Mouse (Mus musculus): ENCODE data around the gene Zfp92. TPM values are rescaled to one million over a fixed set of nuclear protein-coding genes. Genes with fewer than 3 reads are reported as not detected.
"Not testable (repeated sequence)": the region's sequence is repeated elsewhere in the genome, so short reads cannot be mapped to it uniquely, and the experiment has no call there.

The Zfp92 gene
- total RNA-seq (2021): not detected

DNA sequence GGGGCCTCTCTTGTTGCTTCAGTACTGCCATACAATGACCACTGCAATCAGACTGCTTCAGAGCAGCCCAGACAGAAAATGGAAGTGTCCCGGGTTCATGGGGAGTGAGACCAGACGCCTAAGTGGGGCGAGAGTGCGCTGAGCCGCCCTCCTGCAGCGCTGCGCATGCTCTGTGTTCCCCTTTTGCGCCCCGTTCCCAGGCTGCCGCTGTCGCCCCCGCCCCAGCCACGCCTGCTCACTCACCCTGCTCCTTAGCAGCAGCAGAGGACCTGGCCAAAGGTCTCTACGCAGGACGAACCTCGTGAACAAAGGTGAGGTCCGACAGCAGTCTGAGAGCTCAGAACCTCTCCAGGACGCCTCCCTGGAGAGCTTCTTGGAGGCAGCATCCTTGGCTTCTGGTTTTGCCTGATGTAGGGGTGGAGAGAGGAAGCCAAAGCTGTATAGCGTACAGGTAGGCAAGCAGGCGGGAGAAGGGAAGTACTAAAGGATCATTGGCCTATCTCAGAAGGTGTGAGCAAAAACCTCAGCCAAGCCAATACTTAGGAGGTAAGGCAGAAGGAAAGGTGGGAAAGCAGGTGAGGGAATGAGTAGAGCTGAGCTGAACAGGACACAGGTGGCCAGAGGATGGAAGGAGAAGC is at the start of gene Zfp92:
Zfp92 (plus strand) TSS at position 217 of the 638 bp plus-strand sequence.
- no peak for DNase-seq

DNA sequence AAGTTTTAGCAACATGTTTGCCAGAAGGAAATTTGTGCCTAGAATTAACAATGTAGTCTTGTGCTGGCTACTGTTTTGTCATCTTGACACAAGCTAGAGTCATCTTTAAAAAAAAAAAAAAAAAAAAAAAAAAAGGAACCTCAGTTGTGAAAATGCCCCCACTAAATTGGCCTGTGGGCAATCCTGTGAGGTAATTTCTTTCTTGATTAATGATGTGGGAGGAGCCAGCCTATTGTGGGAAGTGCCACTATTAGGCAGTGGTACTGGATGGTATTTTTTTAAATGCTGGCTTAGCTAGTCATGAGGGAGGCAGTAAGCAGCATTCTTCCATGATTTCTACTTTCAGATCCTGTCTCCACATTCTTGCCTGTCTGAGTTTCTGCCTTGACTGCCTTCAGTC is 47.6 kb upstream of the Zfp92 start:
- no peak for DNase-seq

DNA sequence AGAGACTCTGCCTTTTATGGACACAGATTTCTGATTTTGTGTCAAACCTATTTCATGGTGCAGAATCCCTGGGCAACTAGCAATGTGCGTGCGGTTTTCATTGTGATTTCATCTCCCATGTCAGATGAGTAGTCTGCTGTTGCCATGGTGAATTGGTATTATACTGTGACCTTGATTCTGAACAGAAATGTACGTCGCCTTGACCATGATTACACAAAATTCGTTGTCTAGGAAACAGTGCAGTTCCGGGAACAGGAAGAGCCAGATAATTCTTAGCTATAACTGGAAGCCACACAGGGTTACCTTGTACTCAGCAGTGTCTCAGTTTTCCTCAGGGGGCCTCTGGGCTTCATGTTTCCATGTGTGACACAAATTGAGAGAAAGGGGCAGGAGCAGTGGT is 26.5 kb upstream of the Zfp92 start:
- DNase-seq: no peak

DNA sequence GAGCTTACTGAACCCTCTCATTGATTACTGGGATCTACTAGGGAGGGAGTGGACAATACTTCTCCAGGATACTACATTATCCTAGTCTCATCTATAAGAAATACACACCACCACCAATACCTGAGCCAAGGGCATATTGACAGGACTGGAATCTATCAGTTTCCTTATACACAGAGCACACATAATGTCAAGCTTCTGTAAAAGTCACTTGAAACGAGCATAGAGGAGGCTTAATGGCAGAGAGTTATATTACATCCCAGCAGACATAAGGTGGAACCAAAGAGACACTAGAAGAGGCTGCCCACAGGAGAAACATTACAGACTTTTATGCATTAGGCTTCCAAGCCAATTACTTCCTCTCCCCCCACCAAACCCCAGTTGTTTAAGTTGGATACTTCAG is 26.0 kb upstream of the Zfp92 start:
- no peak for DNase-seq

DNA sequence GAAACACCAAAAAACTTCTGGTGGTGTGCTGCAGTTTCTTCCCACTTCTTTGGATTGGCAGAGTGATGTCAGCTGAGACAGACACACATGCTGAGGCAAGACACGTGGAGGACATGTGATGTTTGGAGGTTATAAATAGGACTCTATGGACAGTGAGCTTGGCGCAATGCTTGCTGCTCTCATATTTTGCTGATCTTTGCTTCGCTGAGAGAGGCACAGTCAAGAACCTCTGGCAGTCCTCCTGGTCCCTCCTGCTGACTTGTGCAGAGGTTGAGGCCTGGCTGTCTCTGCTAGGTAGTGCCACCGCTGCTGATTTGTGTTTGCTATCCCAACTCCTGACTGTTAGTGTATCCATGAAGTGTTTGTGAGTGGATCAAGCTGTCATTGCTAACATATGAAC is 19.4 kb upstream of the Zfp92 start:
- DNase-seq: no peak

DNA sequence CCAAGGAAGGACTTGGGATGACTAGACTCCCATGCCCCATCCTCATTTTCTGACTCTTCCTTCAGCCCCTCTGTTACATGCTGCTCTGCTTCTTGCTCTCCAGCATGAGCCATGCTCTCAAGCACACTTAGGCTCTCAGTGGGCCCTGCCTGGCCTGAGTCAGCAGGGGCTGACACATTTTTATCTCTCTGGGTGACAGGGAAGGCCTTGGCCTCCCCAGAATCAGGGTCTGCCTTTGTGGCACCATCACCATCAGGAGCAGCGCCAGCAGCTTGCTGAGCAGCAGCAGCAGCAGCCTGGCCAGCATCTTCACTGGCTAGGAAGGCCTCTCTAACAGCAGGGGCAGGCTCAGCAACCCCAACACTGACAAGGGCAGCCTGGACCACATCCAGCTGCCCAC is 14.4 kb upstream of the Zfp92 start:
- no peak for DNase-seq

DNA sequence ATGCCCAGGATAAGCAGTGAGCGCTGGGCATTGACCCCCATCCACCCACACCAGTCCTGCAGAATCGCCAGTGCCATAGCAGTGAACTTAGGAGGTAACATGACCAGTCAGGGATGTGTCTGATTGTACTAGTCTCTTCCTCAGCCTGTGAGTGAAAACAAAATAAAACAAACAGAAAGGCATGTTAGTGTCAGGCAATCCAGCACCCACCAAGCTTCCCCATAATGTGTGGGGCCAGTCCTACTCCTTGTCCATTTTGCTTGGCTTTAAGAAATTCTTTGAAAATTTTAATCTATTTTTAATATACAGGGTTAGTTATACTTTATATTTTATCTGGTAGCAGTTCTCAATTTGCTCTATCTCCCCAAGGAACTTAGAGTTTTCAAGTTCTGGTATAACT is 12.3 kb upstream of the Zfp92 start, which contains the start of gene Gm18336:
Gm18336 (minus strand) TSS at position 101 of the 400 bp plus-strand sequence.
- DNase-seq: not testable (repeated sequence)

DNA sequence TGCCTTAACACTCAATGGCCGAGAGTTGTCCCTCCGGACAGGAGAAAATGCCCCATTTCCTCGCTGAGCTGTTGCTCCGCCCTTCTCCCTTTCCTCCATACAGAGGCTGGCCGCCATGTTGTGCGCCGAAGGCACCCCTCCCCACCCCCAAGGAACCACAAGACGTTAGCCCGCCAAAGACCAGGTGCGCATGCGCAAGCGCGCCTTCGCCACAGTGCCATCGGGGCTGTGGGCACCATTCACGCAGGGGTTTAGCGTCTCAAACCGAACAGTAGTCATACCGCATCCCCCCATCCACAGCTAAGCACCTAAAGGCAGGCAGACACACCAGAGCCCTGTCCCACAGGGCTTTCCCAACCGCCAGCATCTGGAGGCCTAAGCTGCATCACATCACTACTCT is 9.9 kb upstream of the Zfp92 start:
- DNase-seq: no peak

DNA sequence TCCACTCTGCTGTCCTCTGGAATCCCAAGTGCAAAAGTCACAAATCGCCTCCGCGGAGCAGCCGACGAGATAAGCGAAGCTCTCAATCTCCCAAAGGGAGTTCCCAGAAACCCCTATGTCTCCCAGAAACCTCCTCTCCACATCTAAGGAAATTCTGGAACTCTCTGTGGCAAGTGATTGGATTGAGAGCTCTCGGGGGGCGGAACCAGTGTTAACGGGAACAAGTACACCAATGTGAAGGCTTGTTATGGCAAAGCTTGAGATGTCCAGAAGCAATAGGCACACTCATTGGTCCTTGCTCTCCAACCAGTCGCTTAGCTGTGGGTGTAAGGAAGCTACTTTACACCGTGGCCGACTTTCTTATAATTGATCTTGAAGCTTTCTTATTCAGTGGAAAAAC is 9.3 kb upstream of the Zfp92 start:
- DNase-seq: no peak

DNA sequence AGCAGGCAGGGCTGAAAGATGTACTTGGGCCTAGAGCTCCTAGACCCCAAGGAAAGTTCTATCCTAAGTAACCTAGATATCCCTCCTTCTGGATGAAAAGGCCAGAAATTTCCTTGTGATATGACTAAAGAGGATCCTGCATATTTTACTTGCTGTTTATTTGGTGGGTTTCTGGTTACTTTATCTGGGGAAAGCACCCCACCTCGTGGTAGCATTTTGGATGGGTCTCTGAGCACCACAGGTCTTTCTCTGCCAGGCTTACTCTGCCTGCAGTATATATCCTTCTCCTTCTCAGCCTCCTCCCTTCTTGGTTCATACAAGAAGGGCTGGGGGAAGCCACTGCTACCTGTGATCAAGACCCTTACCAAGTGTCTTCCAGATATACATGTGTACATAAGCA is 1.9 kb downstream of the Zfp92 start:
- no peak for DNase-seq

DNA sequence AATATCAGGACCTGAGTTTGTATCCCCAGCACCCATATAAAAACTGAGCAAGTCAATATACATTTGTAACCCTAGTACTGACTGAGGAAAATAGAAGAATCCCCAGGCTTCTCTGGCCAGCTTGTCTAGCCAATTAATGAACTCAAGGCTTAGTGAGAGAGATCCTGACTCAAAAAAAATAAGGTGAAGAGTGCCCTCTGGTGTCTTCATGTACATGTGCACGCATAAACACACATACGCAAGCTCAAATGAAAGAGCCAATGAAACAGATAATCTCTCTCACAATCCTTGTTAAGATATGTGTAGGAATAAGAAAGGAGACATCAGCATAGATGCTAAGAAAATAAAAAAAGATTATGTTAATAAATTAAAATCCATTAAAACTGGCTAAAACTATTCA is 19.1 kb downstream of the Zfp92 start:
- no peak for DNase-seq

DNA sequence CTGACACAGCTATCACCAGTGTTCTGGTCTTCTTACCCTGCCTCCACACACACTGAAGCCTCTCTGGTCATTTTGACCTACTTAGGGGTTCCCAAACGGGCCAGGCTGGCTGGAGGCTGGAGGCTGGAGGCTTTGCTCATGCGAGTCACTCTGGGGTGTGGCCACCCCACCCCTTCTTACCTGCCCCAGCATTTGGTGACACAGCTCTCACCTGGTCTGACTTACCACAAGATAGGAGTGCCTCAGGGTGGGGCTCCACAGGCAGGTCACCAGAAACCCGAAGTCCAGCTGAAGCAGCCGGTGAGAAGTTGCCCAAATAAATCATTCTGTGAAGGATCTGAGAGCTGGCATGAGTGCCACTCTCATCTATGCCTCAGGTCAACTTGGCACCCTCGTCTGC is 22.0 kb downstream of the Zfp92 start:
- no peak for DNase-seq

DNA sequence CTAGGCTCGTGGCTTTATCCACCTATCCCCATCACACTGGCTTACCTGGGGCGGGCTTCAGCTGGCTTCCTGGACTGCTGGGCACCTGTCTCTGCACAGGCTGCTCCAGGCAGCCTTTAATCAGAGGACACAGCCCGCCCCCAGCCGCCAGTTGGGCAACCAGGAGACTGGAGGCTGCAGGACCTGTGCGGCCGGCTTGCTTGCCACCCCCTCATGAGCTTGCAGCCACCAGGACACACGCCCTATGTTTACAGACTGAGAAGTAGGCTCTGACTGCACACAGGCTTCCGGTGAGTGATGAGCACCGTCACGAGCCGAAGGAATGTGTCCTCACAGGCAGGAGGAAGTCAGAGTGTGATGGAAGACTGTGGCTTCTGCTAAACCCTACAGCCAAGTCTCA is 24.4 kb downstream of the Zfp92 start, which contains the start of gene Trex2:
Trex2 (minus strand) TSS at position 93 of the 400 bp plus-strand sequence.
- no peak for DNase-seq

DNA sequence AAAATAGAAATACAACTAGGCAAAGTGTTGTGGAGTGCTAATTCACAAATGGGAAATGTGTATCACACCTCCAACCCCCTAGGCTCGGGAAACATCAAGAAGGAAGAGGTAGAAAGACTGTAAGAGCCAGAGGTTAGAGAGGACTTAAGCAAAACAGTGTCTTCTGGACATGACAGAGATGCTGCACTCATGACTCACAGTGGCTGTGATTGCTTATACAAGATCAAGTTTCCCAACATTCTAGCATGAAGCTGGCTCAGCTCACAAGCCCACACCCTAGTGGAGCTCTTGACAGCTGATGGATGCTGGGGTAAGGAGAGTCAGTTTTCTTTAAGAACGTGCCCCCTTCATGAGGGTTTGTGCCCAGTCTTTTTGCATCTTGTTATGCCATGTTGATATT is 30.5 kb downstream of the Zfp92 start:
- DNase-seq: no peak

DNA sequence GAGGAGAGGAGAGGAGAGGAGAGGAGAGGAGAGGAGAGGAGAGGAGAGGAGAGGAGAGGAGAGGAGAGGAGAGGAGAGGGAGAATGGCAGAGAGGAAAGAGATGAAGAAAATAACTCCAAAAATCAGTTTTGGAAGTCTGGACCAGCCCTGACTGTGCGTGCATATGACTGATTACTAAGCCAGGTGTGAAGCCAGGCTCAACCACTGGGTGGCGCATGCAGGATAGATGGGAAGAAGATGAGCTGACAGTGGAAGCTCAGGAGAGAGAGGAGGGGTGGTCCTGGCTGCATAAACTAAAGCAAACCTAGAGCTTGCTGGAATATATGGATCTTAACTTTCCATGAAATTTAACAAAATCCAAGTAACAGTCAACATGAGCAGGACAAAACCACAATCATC is 41.1 kb downstream of the Zfp92 start:
- peak; percentile 78 for DNase-seq

DNA sequence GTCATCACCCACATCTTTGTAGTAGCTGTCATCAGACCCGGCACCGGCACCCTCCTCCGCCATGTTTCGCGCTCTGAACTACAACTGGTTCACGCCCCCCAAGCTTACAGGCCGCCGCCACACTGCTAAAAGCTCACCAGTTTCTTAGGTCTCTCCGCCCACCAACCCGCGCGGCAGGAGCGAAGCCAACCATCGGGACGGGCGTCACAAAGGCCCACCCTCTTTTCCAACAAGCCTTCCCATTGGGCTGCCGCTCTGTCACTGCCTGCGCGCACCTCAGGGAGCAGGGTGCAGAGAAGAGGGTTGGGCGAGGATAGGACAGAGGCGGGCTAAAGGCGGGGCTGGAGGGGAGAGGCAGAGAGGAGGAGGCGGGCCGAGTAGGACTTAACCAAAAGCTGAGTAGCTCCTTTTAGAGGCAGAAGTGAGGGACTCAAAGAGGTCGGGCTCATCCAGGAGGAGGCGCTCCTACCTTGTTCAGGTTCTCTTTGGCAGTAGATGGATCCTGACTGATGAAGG is 48.0 kb downstream of the Zfp92 start, which contains the start of gene Haus7:
Haus7 (minus strand) TSS at position 168 of the 516 bp plus-strand sequence.
- DNase-seq: peak; percentile 92

DNA sequence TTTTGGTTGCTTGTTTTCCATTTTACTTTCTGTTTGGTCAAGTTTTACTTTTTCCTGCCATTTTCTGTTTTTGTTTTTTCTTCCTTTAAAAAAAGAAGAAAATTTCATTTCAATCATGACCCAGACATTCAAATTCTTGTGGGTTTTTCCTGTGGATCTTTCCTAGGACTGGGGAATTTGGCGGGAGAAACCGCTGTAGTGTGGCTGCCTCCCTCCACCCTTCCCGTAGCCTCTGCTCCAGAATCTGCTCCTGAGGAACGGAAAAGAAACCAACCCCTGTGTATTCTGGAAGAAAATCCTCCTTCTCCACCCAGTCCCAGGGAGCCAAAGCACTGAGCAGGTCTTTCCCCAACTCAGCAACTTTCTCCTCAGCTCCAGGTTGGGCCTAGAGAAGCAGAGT is 49.9 kb downstream of the Zfp92 start:
- no peak for DNase-seq

DNA sequence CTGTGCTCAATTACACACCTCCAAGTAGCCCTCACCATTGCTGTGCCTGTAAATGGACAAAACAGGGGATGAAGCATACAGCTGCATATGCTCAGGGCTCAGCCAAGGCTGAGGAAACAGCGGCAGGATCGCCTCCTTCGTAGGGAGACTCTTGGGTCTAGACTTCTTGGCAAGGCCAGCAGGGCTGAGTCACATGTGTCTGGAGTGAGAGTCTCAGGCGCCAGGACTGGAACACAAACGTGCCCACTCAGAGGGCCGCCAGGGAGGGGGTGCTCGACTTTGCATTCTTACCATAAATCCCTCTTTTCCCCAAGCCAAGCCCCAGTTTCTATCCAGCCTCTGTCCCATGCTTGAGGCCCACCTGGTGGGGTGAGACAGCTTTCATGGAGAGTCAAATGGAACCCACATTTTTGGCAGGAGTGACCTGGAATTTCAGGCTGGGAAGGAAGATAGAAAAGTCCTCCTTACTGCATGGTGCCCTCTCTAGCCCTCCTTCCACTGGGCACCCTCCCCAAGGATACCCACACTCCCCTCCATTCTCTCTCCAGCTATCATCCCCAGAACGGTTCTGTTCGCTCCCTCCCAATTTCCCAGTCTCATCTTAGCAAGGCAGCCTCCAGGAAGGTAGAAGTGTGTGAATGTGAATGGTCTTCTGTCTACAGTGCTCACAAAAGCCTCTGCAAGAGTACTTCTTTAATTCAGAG is 54.7 kb downstream of the Zfp92 start:
- DNase-seq: peak; percentile 63

DNA sequence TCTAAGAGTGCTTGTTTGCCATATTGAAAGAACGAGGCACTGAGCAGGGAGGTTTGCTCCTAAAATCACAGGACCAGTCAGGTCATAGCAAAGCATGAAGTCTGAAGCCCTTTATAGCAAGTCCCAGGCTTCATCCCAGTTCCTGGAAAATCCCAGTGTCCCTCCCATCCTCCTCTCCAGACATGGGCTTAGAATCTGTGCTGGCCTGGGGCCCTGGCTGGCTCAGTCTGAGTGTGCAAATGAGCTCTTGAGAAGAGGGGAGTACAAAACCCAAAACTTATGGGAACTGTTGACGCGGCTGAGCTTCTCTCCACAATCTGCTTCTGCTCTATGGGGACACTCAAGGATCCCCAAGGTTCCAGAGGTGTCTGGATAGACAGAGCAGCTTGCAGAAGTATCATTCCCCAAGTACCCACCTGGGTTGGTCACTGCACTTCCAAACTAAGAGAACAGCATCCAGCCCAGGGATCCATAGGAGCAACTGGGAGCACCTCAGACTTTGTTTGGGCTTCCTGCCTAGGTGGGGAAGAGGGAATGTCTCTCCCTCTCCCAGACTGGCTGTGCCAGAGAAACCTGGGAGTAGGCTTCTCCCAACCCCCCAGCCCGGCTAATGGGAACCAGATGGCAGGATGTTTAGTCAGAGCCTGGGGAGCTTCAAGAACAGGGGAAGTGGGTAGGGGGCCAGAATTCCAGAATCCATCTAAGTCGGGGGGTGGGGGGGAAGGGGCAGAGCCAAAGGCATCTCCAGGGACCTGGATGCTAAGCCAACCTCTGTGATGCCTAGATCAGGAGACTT is 56.7 kb downstream of the Zfp92 start:
- DNase-seq: peak; percentile 51

DNA sequence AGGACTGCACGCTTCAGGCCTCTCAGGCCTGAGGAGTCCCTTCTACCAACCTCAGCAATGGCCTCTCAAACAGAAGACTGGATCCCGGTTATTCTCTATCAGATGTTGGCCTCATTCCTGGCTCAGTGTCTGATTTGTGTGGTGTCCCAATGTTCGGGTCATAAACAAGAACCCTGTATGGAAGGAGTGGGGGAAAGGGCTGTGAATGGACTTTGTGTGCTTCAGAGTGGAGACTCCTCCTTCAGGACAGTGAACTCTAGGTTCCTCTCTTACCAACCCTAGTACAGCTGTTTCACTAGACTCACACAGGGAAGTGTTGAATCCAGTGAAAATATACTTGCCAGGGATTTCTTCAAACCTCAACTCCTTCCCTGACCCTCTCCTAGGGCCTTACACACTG is 57.4 kb downstream of the Zfp92 start:
- no peak for DNase-seq

DNA sequence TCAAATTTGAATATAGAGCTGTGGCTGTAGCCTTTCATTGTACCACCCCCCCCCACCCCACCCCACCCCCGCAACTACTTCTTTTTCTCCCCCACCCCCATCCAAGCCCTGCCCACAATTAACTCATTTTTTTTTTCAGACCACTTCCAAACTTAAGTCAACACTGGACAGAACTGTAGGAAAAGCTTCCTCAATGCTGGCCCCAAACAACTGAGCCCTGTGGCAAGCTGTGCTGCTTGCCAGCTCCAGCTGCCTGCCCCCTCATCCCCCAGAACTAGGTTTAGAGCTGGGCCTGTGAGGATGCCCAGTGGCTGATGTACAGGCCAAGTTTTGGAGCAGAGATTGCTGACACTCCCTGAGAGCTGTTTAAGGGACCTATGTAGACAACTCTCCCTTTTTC is 57.9 kb downstream of the Zfp92 start:
- DNase-seq: no peak

DNA sequence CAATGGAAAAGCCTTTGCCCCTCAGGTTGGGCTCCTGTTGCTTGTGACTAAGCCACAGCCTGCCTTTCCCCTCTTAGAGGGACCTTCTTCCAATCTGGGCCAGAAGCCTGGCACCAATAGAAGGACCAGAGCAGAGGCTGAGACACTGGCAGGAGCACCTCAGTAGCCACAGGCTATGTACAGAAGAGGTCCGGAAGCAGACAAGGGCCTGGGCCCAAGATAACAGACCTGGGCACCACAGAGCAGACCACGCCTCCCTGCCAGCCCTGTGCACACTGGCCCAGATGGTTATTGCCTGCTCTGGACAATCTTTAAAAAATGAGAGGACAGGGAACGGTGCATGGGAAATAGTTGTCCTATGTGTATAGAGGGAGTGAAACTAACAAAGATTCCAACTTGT is 60.9 kb downstream of the Zfp92 start:
- DNase-seq: no peak

All from heart, postnatal 4 days (tissue).